ENCODE assay signal across 8 mouse cellular contexts in genomic region chr9:40799112-40799511, GRCm38 (mm10). TPM values are rescaled to one million over a fixed set of nuclear protein-coding genes. Genes with fewer than 3 reads are reported as not detected.
A peak's percentile ranks its signal among the peaks of the same experiment; 100 is the strongest.
DNase-seq lines count a peak whose midpoint lies in the region; ATAC-seq lines count a peak whose summit lies in the region.

No protein-coding gene starts in this region.

- no peak overlapping the region for H3K4me2 ChIP-seq in hindbrain, embryonic 13.5 days
- H3K4me2 ChIP-seq in midbrain, embryonic 13.5 days (replicated peaks): 0 out of 2 replicates have a peak overlapping the region, but pooled peaks have one; percentile 69

- peaks cover 21% of the 10 kb centered on the region for H3K36me3 ChIP-seq in heart, embryonic 10.5 days
- peaks cover 12% of the 10 kb centered on the region for H3K36me3 ChIP-seq in hindbrain, embryonic 13.5 days
- peaks cover 12% of the 10 kb centered on the region for H3K36me3 ChIP-seq in midbrain, embryonic 13.5 days

- H3K4me3 ChIP-seq in heart, embryonic 10.5 days: peak overlapping the region; percentile 98; the same call in 1 of the 2 replicates
- peak overlapping the region; percentile 97; the same call in 1 of the 2 replicates for H3K4me3 ChIP-seq in hindbrain, embryonic 13.5 days
- no peak overlapping the region for H3K4me3 ChIP-seq in midbrain, embryonic 13.5 days (replicated peaks)

- DNase-seq in heart, embryonic 10.5 days (ENCODE audit: low spot score): peak; percentile 74
- DNase-seq in heart, postnatal 4 days: no peak
- DNase-seq in R1 (ENCODE audit: low read depth, low spot score): peak; percentile 89
- DNase-seq in right cerebral cortex, adult 2 months (ENCODE audit: low spot score in 2 of 2): no peak
- no peak for DNase-seq in urinary bladder, postnatal 14 days (ENCODE audit: low spot score)
- no peak for DNase-seq in left cerebral cortex, postnatal 36 days (ENCODE audit: low spot score in 2 of 2)

- H3K27ac ChIP-seq in heart, embryonic 10.5 days: peak overlapping the region; percentile 99
- peak overlapping the region; percentile 99 for H3K27ac ChIP-seq in hindbrain, embryonic 13.5 days
- peak overlapping the region; percentile 99 for H3K27ac ChIP-seq in midbrain, embryonic 13.5 days

- intact Hi-C loops in left cerebral cortex, postnatal 36 days (cut with DNase I): no loop called here

- no peak for ATAC-seq in hindbrain, embryonic 13.5 days (ENCODE audit: low FRiP score)
- ATAC-seq in midbrain, embryonic 13.5 days: no peak

- peaks cover 43% of the 10 kb centered on the region for H3K4me1 ChIP-seq in heart, embryonic 10.5 days
- peaks cover 23% of the 10 kb centered on the region for H3K4me1 ChIP-seq in hindbrain, embryonic 13.5 days (replicated peaks)
- H3K4me1 ChIP-seq in midbrain, embryonic 13.5 days (replicated peaks): peaks cover 27% of the 10 kb centered on the region

- no peaks in the 10 kb centered on the region for H3K27me3 ChIP-seq in heart, embryonic 10.5 days (ENCODE audit: insufficient read depth, poor library complexity, severe bottlenecking)
- no peaks in the 10 kb centered on the region for H3K27me3 ChIP-seq in hindbrain, embryonic 13.5 days
- H3K27me3 ChIP-seq in midbrain, embryonic 13.5 days: no peaks in the 10 kb centered on the region

- H3K9ac ChIP-seq in hindbrain, embryonic 13.5 days: peak overlapping the region; percentile 86; the same call in 1 of the 2 replicates
- 0 out of 2 replicates have a peak overlapping the region, but pooled peaks have one; percentile 21 for H3K9ac ChIP-seq in midbrain, embryonic 13.5 days (replicated peaks)

- H3K9me3 ChIP-seq in heart, embryonic 10.5 days: no peaks in the 10 kb centered on the region
- no peaks in the 10 kb centered on the region for H3K9me3 ChIP-seq in hindbrain, embryonic 13.5 days
- no peaks in the 10 kb centered on the region for H3K9me3 ChIP-seq in midbrain, embryonic 13.5 days

- WGBS in heart, embryonic 10.5 days: 65% methylated on average over 3 of the region's 3 CpGs
- 22% methylated on average over 3 of the region's 3 CpGs for WGBS in hindbrain, embryonic 13.5 days
- 36% methylated on average over 3 of the region's 3 CpGs for WGBS in midbrain, embryonic 13.5 days

RNA-seq across cellular contexts. Expression of gene Hspa8, which starts 1.7 kb away (rescaled TPM):
- polyA plus RNA-seq in heart, embryonic 10.5 days (2016; fragmentation: Nextera tagmentation; extraction: Ambion mirVana): 2,804 and 3,368 TPM in 2 replicates
- 1,000 to 10,000 TPM; 1,168 to 1,187 TPM for total RNA-seq in heart, postnatal 4 days (2021)
- polyA plus RNA-seq in hindbrain, embryonic 13.5 days (2015; fragmentation: Nextera tagmentation; extraction: Ambion mirVana): 2,762 and 2,865 TPM in 2 replicates
- polyA plus RNA-seq in midbrain, embryonic 13.5 days (2015; fragmentation: Nextera tagmentation; extraction: Ambion mirVana): 2,863 and 3,076 TPM in 2 replicates
- 1,000 to 10,000 TPM; 2,228 to 2,287 TPM for total RNA-seq in left cerebral cortex, postnatal 36 days (2021)

Comparison
In these comparisons a context has a peak if more than half of its experiments do, and no peak if none do; other contexts are left out.
1. DNase-seq: peak in heart, embryonic 10.5 days (single experiment) and R1 (single experiment); none in heart, postnatal 4 days (single experiment), right cerebral cortex, adult 2 months (0 of 2), urinary bladder, postnatal 14 days (single experiment) and left cerebral cortex, postnatal 36 days (0 of 2).
2. Peak in every context shown above with its lines, with median percentiles within 50 percentile points of each other: H3K27ac ChIP-seq.